Mouse (Mus musculus) right cerebral cortex, postnatal 36 days (tissue): ENCODE results near the gene Cd160.

Experiments
- DNase-seq, 2 experiments: peaks; one replicate each; pipeline ENCODE4 v3.0.0; 2022; ENCODE audit warnings: low spot score in 2 of 2, mixed read lengths in 1 of 2

Cd160 gene

DNA sequence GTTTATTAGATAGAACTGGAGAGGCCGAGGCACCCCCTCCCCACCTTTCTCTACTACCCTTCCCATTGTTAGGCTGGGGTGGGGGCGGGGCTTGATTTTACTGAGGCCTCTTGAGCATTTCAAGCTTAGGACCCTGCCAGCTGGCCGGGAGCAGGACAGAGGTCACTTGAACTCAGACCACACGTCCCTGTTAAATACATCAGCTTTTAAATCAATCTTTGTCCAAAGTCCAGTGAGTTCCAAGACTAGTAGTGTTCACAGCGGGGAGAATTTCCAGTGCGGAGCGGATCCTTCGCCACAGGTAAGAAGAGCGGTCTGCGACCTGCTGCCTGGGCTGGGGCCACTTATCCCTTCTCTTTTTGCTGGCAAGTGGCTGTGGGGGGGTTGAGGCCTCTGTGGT lies 705 bp upstream of the Cd160 start:
- no peak for DNase-seq

DNA sequence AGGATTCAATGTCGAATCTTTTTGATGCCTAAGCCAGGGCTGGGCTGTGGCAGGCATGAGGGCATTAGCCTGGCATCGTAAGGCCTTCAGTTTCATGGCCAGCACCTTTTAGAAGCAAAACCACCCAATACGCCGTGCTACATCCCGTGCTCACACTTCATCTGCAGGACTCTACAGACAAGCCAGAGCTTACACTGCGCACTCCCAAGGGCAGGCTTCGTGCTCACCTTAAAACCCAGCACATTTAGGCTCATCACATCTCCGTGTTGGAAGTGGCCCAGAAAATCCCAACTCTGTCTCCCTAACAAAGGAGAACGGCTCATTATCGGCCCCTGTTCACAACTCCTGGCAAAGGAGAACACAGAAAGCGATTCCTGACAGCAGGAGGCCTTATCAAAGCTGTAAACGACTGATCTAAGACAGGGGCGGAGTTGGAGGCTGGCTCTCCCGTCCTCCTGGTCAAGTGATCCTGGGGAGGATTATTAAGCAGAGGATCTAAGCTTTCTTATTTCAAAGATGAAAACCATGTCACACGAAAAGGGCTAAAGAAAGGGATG lies 765 bp downstream of the Cd160 start:
- DNase-seq, result no peak

DNA sequence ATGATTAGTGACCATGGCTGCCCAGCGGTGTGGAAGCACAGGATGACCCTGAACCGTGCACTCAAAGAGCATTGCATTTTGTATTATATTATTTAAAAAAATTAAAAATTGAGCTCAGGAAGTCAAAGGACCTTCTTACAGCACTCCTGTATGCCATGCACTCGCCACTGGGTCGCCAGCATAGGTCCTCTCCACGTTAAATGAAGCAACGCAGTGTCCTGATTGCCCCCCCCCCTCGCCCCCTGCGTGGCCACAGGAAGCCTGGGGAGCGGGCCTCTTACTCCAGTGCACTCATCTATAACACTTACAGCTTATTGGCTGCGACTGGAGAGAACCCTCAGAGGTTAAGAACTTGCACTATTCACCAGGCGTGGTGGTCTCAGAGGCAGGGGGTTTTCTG lies 3.9 kb downstream of the Cd160 start:
- DNase-seq, result no peak

DNA sequence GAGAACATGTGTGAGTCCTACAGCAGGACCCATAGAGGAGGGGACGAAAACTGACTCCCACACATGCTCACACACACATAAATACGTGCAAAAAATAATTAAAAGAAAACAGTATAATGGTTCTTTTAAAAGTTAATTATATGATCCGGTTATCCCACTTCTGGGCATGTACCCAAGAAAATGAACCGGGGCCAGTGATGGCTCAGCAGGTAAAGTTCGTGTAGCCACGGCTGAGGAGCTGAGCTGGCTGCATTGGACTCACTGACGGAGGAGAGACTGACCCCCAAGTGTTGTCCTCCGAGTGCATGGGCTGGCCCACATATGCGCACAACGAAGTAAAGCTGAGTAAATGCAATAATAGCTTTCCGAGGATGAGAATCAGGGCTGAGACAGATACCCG lies 4.5 kb downstream of the Cd160 start:
- no peak for DNase-seq

DNA sequence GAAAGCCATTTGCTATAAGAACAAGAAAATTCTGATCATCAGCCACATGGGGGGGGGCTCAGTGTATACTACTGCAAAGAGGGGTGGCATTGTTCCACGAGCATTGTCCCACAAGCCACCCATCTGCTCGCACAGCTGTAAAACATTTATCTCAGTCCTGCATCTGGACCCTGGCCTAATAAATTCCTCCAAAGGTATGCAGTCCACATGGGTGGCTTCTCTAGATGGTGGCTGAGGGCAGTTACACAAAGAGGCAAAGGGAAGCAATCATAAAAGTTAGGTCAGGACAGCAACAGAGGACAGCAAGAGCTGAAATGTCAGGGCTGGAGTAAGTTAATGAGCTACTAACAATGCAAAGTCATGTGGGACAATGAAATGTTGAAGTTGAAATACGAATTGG lies 5.5 kb downstream of the Cd160 start:
- DNase-seq, result no peak

DNA sequence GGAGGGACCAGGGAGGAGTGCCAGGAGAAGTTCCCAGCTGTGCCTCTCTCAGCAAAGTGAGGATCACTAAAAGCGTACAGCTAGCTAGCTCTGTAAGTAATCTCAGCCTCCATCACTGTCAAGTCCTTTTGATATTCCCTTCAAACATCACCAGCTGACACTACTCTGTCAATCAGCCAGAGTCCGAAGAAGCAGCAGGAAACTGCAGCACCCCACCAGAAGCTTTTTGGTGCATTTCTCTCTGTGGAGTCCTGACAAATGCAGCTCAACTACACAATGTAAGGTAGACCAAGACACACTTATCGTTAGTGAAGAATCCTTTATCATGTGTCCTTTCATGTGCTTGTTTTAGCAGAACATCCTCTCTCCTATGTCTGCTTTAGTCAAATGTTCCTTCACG lies 7.6 kb downstream of the Cd160 start:
- DNase-seq, result no peak

DNA sequence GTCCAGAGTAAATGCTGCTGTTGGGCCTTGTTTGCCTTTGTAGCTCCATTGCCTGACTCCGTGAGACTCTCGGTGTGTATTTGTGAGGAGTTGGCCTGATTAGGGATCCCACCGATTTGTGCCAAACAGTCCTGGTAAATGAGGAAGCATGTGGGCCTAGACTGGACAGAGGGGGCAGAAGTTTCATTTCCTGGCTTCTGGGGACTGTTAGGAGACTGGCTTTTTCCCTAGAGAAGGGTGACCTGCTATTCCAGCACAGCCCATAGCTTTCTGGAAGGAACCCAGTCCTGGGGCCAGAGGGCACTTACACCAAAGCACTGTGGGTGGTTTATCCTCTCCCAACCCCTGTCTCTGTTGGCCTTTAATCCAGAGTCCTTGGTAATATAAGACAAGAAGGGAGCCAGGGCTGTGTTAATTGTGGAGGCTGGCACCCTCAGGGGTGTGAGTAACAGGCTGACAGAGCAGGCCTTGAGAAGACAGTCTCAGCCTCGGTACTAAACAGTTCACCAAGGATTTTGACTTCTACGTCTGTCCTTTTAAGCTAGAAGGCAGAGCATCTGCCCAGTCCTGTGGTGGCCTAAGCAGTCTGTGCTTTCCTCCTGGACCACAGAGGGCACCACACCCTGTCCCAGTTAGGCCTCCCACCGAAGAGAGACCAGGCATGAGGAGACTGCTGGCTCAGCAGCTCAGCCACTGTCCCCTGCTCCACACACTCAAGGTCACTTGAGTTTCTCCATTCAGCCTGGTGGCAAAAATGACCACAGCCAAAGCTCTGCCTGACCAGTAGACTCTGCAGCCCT lies 8.8 kb downstream of the Cd160 start:
- no peak for DNase-seq

DNA sequence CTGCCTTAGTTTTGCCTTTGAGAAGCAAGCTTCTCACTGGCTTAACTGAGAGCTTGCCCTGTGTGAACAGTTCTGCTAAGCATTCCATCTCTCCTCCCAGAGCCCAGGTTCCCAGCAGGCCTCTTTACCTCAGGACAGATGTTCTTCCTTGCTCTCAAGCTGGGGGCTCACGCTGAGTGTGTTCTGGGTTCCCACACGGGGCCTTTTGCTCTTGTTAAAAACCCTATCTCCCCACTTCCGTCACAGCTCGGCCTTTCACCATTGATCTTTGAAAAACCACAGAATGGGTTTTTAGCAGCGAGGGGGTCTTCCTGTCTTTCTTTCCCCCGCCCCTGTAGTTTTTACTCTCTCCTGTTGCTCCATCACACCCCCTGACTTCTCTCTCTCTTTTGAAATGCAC lies 14.8 kb downstream of the Cd160 start:
- no peak for DNase-seq

DNA sequence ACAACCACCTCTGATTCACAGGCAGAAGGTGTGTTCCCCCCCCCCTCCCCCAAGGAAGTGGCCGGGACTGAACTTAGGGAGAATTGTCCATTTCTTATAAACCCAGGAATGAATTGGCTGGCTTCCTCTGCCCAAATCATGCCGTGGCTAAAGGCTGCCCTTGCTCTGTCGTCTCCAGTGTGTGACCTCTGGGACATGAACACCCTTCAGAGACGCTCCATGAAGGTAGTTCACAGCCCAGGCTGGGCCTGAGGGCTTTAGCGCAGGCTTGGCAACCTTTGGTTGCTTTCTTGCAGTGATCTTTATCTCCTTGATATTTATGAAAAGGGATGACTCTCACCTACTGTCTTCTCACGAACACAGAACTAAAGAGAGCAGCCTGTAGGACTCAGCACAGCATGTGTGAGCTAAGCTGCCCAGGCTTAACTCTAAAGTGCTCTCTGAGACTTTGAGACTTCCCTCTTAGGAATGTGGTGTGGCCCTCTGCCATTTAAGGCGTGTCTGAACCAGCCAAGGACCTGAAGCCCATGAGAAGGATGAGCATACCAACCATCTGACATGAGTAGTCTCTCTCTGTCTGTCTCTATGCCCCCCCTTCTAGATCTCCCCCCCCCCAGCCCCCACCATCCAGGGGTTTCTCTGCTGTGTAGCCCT lies 15.4 kb downstream of the Cd160 start:
- DNase-seq, result no peak

DNA sequence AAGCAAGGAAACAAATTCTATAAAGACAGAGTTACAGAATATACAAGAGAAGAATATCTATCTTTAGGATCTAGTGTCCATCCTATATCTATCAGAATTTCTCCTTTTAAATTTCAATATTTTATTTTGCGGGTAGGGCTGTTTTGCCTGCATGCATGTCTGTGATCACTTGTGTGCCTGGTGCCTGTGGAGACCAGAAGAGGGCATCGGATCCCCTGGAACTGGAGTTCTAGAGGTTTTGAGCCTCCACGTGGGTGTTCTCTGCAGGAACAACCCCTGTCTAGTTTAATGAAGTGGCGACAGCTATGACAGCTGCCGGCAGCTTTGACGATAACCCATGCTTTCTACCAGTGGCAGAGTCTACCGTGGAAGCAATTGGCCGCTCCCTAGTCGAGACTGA lies 16.0 kb downstream of the Cd160 start:
- DNase-seq, result peak in 1 of 2 experiments; percentile 12

DNA sequence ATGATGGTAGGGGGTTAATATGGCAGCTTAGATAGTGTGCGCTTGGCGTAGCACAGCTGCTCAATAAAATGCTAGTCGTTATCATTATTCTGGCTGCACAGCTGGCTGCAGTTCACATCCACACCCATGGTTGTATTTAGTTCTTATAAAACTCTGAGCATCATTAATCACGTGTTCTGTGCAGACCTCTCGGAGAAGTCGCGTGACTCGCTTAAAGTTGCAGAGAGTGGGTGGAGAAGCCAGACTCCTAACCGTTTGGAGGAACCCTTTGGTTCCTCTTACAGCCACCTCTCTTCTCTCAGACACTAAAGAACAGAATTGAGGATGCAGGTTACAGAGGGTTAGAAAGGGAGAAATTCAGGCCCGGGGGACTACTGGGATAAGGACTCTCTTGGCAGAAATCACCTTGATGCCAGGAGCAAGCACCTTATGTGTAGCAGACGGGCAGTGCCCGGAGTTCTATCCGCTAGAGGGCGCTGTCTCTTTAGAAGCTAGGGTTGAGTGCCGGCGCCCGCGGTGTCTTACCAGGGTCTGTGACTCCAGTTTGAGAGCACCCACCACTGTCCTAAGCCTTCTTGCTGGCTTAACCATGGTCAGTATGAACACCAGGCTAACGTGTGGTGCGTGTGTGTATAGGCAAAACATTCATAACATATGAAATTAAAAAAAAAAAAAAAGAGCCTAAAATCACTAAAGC lies 16.6 kb downstream of the Cd160 start:
- peak; percentile 53 to 59 for DNase-seq

DNA sequence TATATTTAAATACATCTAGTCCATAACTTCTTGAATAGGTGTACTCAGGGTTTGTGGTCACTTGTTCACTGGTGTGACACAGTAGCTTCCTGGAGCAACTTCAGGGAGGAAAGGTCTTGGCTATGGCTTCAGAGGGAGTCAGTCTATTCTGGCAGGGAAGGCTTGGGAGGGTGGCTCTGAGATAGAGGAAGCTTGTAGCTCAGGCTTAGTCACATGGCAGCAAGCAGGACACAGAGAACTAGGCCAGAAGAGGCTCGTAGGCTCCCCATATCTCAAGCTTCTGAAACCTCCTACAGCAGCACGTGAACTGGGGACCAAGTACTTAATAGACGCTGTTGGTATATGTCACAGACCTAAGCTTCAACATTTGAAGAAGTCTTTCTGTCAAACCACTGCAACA lies 17.9 kb downstream of the Cd160 start:
- no peak for DNase-seq

DNA sequence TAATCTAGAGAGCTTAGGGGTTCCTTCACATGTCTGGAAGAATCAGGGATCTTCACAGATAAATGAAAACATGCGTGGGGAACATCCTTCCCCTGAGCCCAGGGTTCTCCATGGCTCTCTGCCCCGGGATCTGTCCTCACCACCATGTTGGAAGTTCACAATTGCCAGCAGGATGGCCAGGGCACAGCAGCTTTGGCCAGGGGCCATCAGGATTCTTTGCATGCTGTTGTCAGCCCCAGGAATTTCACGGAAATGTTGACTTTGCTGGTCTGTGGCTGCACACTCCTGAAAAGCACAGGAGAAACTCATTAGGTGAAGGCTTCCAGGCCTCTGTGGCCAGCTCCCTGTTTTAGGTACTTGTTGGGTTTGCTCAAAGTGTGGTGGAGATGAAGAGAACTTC lies 20.5 kb downstream of the Cd160 start:
- DNase-seq, result no peak

DNA sequence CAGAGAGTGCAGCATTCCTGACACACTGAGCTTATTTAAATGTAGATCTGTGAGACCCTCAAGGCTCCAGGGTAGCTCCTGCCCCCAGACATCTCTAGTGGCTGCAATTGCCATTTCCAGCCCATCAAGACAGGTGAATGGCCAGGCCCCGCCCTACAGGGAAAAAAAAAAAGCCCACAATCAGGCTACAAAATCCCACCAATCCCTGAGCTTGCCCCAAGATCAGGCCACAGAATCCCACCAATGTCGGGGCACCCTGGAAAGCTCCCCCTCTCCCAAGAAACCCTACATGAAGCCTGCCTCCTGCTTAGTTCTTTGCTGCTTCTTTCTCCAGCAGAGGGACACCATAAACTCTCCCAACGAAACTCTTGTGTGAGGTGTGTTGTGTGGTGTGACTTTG lies 21.0 kb downstream of the Cd160 start:
- DNase-seq, result no peak

DNA sequence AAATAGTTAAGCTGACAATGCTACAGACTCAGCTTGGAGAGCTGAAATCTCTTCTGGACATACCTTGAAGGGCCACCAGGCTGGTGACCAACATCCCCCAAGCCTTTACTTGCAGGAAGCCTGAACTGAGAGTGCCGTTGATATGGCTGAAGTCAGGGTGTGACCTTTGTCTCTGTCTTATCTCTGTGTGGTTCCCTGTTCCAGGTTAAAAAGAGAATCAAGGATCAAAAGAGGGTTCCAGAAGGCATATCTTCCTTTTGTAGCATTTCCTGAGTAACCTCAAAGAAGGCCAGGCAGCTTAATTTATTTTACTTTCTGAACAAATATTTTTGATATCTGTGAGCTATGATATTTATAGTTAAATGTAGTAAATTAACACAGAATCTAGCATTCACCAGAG lies 26.9 kb downstream of the Cd160 start:
- DNase-seq, result no peak

DNA sequence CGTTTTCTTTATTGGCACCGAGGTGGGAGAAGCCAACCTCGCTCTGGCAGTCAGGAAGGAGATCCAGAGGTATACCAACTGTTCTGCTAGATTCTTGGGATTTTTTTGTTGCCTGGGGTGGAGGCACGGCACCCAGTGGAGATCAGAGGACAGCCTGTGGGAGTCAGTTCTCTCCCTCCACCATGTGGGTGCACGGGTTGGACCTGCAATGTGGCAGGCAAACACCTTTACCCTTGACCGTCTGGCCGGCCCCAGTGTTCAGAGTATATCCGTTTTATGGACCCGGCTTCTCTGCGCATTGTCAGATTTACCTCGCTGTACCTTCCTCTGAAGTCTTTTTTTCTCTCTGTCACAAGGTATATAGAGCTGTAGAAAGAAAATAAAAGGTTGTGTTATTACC lies 28.9 kb downstream of the Cd160 start:
- no peak for DNase-seq

DNA sequence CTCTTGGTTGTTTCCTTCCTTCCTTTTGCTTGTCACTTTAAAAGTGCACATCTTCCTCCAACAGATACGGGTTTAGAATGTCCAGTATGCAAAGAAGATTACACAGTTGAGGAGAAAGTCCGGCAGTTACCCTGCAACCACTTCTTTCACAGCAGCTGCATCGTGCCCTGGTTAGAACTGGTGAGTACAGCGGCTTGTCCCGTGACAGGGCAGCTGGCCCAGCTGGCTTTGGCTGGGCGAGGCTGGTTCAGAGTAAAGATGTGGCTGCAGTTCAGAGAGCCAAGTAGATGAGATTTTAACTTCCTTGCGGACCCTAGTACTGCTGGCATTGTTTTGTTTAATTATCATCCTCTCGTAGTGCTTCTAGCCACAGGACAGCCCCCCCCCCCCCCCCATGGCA lies 40.6 kb downstream of the Cd160 start:
- no peak for DNase-seq

DNA sequence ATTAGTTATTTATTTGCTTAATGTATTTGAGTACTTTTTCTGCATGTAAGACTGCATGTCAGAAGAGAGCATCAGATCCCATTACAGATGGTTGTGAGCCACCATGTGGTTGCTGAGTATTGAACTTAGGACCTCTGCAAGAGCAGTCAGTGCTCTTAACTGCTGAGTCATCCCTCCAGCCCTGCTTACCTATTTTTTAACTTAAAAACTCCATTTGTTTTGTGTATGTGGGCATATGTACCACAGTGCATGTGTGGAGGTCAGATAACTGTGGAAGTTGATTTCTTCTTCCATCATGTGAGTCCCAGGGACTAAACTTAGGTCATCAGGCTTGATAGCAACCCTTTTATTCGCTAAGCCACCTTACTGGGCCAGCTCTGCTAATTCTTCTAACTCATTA lies 41.4 kb downstream of the Cd160 start:
- DNase-seq, result no peak

DNA sequence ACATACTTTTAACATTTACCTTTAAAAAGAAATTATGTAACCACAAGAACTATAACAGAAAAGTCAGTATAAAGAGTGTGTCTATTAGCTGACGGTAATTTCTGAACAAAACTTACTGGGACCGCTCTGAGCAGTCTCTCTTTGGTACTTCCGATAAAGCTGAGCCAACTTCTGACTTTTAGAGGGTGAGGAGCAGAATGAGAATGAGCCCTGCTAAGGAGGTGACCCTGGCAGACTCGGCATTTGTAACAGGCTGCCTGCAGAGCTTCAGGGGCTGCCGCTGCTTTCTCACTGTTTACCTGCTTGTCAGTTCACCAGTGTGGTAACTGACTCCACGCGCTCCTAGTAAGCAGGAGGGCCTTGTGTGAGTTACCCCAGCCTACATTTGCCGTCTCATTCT lies 46.9 kb downstream of the Cd160 start:
- no peak for DNase-seq

DNA sequence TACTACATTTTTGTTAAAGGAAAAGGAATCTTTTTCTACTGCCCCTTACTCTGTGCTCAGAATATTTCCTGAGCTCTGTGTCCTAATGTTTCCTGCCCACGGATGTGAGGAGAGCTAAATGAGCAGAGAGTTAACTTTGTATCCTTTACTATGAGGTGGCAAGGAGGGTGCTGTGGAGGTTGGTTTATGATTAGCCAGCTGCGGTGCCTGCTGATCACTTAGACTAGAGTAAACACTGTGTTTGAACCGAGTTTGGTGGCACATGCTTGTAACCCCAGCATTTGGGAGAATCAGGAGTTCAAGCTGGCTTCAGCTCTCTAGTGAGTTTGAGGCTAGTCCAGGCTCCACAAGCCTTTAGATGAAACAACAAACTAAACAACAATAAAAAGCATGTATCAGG lies 52.0 kb downstream of the Cd160 start:
- DNase-seq, result no peak

DNA sequence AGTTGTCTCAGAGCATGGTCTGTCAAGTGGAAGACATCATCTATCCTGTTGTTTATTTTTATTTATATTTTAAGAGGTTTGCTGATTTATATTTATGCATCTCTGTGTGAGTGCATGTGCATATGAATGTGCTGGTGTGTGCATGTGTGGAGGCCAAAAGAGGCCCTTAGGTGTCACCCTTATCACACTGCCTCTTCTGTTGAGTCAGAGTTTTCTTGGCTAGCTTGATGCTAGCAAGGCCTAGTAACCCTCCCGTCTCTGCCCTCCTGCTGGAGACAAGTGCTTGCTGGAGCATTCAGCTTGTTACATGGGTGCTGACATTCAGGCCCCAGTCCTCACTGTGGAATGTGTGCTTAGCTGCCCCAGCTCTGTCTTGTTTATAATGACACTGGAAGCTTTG lies 56.2 kb downstream of the Cd160 start:
- no peak for DNase-seq

DNA sequence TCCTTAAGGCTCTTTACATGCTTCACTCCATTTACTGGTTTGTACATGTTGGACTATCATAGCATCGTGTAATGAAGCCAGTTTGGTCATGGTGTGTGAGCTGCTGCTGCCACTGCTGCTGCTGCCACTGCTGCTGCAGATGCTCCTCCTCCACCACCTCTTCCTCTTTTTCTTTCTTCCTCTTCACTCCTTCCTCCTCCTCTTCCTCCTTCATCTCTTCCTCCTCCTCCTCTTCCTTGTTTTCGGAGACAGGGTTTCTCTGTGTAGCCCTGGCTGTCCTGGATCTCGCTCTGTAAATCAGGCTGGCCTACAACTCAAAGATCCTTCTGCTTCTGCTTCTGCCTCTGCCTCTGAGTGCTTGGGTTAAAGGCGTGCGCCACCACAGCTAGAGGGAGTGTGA lies 59.2 kb downstream of the Cd160 start:
- DNase-seq, result no peak

DNA sequence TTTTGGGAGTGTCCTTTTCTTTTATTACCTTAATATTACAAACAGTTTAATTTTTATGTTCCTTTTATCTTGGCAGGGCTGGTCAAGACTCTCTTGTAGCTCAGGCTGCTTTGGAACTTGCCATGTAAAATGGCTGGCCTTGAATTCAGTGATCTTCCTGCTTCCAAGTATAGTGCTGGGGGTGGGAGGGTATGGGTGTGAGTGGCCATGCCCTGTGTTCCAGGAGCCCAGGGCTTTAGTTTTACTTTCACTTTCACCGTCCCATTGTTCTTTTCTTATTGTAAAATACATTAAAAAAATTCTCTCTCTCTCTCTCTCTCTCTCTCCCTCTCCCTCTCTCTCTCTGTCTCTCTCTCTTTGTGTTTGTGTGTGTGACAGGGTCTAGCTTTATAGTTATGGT lies 64.6 kb downstream of the Cd160 start:
- DNase-seq, result no peak
